Mouse (Mus musculus) CH12.LX (cell line): ENCODE results near the gene Cnksr3. TPM values are rescaled to one million over a fixed set of nuclear protein-coding genes. Genes with fewer than 3 reads are reported as not detected.

Source experiments
- DNase-seq: peaks from one replicate; pipeline ENCODE4 v3.0.0-alpha.2; 2013; ENCODE audit errors: extremely low read depth
- H3K27ac ChIP-seq: 2 replicates; pipeline ENCODE4 v1.5.1; 2012; ENCODE audit warnings: low read depth, mild to moderate bottlenecking, control low read depth, moderate library complexity; ENCODE audit not compliant: insufficient read depth
- H3K27me3 ChIP-seq: replicated peaks from 2 replicates; pipeline ENCODE3; 2012; ENCODE audit warnings: inconsistent platforms
- H3K36me3 ChIP-seq, 2 experiments: replicated peaks in 1 of 2; 2 replicates each; pipeline versions ENCODE3 to v1.6.1; 2012; ENCODE audit warnings: inconsistent platforms in 1 of 2, low read length in 1 of 2, mild to moderate bottlenecking in 1 of 2, mixed read lengths in 1 of 2, moderate library complexity in 1 of 2; ENCODE audit not compliant: control insufficient read depth in 1 of 2, insufficient read depth in 1 of 2
- H3K4me1 ChIP-seq, 2 experiments: 2 replicates each; pipeline ENCODE4 v1.6.1; 2012; ENCODE audit warnings: inconsistent platforms in 1 of 2, moderate library complexity in 1 of 2; ENCODE audit not compliant: insufficient read depth in 2 of 2, control insufficient read depth in 1 of 2
- H3K4me2 ChIP-seq: 2 replicates; pipeline ENCODE4 v1.6.1; 2012; ENCODE audit warnings: low read depth, mild to moderate bottlenecking, control low read depth; ENCODE audit not compliant: poor library complexity, insufficient read depth, severe bottlenecking
- H3K4me3 ChIP-seq, 3 experiments: fragments of 150-350 bp in 1 of 3; sonication (generic) in 1 of 3; replicated peaks in 1 of 3; 2 replicates each; pipeline versions ENCODE3 to v1.5.1; 2011 to 2012; ENCODE audit warnings: low read depth in 2 of 3, low read length in 2 of 3, mild to moderate bottlenecking in 2 of 3, moderate library complexity in 2 of 3, control low read depth in 1 of 3, improper control_type of control experiment in 1 of 3, inconsistent platforms in 1 of 3, mixed read lengths in 1 of 3; ENCODE audit not compliant: poor library complexity in 1 of 3
- H3K79me2 ChIP-seq: replicated peaks from 2 replicates; pipeline ENCODE4 v1.6.1; 2012; ENCODE audit warnings: mild to moderate bottlenecking, moderate library complexity; ENCODE audit not compliant: control insufficient read depth, poor library complexity, insufficient read depth, severe bottlenecking; ENCODE audit errors: extremely low read depth
- H3K9ac ChIP-seq: 2 replicates; pipeline ENCODE4 v1.6.1; 2012; ENCODE audit warnings: low read depth, mild to moderate bottlenecking, control low read depth, moderate library complexity; ENCODE audit not compliant: insufficient read depth
- H3K9me3 ChIP-seq: replicated peaks from 2 replicates; pipeline ENCODE3; 2012; ENCODE audit warnings: low read length, inconsistent platforms, mixed read lengths
- BHLHE40 ChIP-seq: IDR thresholded peaks from 2 replicates; pipeline ENCODE4 v1.6.1; 2011; ENCODE audit warnings: mild to moderate bottlenecking, low read depth, low read length, improper control_type of control experiment
- CHD1 ChIP-seq: IDR thresholded peaks from 2 replicates; pipeline ENCODE4 v1.6.1; 2012; ENCODE audit warnings: low read depth, low read length, improper control_type of control experiment, inconsistent platforms
- CHD2 ChIP-seq: IDR thresholded peaks from 2 replicates; pipeline ENCODE4 v1.6.1; 2011; ENCODE audit warnings: low read length, improper control_type of control experiment
- CTCF ChIP-seq, 2 experiments: IDR thresholded peaks in 1 of 2; conservative IDR thresholded peaks in 1 of 2; 2 replicates each; pipeline ENCODE4 v1.5.1; 2011 to 2012; ENCODE audit warnings: low read depth in 2 of 2, low read length in 2 of 2, improper control_type of control experiment in 1 of 2, inconsistent platforms in 1 of 2, mild to moderate bottlenecking in 1 of 2, moderate library complexity in 1 of 2
- E2F4 ChIP-seq: IDR thresholded peaks from 2 replicates; pipeline ENCODE4 v1.6.1; 2011; ENCODE audit warnings: low read depth, low read length, improper control_type of control experiment; ENCODE audit not compliant: insufficient replicate concordance
- ETS1 ChIP-seq: conservative IDR thresholded peaks from 2 replicates; pipeline ENCODE4 v1.6.1; 2012; ENCODE audit warnings: low read depth, mild to moderate bottlenecking, inconsistent platforms, low read length, improper control_type of control experiment, moderate library complexity
- HCFC1 ChIP-seq: IDR thresholded peaks from 2 replicates; pipeline ENCODE4 v1.6.1; 2012; ENCODE audit warnings: low read depth, mild to moderate bottlenecking, inconsistent platforms, low read length, improper control_type of control experiment
- JUND ChIP-seq: conservative IDR thresholded peaks from 2 replicates; pipeline ENCODE4 v1.6.1; 2011; ENCODE audit warnings: low read depth, low read length, improper control_type of control experiment
- KAT2A ChIP-seq: IDR thresholded peaks from 2 replicates; pipeline ENCODE4 v1.6.1; 2012; ENCODE audit warnings: low read length, improper control_type of control experiment, inconsistent platforms; ENCODE audit not compliant: insufficient replicate concordance
- MAFK ChIP-seq: IDR thresholded peaks from 2 replicates; pipeline ENCODE4 v1.6.1; 2011; ENCODE audit warnings: low read length, improper control_type of control experiment; ENCODE audit not compliant: insufficient replicate concordance
- MAX ChIP-seq: IDR thresholded peaks from 2 replicates; pipeline ENCODE4 v1.6.1; 2011; ENCODE audit warnings: low read length, improper control_type of control experiment
- MEF2A ChIP-seq: IDR thresholded peaks from 2 replicates; pipeline ENCODE4 v1.6.1; 2014; ENCODE audit warnings: low read depth, mild to moderate bottlenecking, inconsistent platforms, low read length, improper control_type of control experiment, borderline replicate concordance
- MXI1 ChIP-seq: IDR thresholded peaks from 2 replicates; pipeline ENCODE4 v1.6.1; 2011; ENCODE audit warnings: mild to moderate bottlenecking, low read depth, low read length, improper control_type of control experiment
- PAX5 ChIP-seq: IDR thresholded peaks from 2 replicates; pipeline ENCODE4 v1.6.1; 2012; ENCODE audit warnings: low read length, inconsistent platforms, mixed read lengths
- POLR2AphosphoS2 ChIP-seq: IDR thresholded peaks from 2 replicates; pipeline ENCODE4 v1.6.1; 2011; ENCODE audit warnings: low read depth, low read length, improper control_type of control experiment
- RCOR1 ChIP-seq: conservative IDR thresholded peaks from 2 replicates; pipeline ENCODE4 v1.6.1; 2012; ENCODE audit warnings: low read depth, mild to moderate bottlenecking, inconsistent platforms, low read length, improper control_type of control experiment
- SMC3 ChIP-seq: IDR thresholded peaks from 2 replicates; pipeline ENCODE4 v1.6.1; 2011; ENCODE audit warnings: low read depth, low read length, improper control_type of control experiment
- USF1 ChIP-seq: IDR thresholded peaks from 2 replicates; pipeline ENCODE4 v1.6.1; 2014; ENCODE audit warnings: low read depth, mild to moderate bottlenecking, inconsistent platforms, low read length, improper control_type of control experiment
- USF2 ChIP-seq: conservative IDR thresholded peaks from 2 replicates; pipeline ENCODE4 v1.6.1; 2011; ENCODE audit warnings: low read depth, low read length, improper control_type of control experiment
- ZMIZ1 ChIP-seq: IDR thresholded peaks from 2 replicates; pipeline ENCODE4 v1.6.1; 2012; ENCODE audit warnings: low read depth, mild to moderate bottlenecking, inconsistent platforms, low read length, improper control_type of control experiment
- dilution Hi-C: fragments of 300-500 bp; cut with MboI; formaldehyde crosslinking; loops from 2 replicates; pipeline ENCODE4 v1.14.3; 2020; ENCODE audit warnings: low sequenced_read_pairs; ENCODE audit not compliant: extremely low pct_unique_long_range_greater_than_20kb, extremely low pct_ligation_motif_present
- in situ Hi-C: fragments of 300-500 bp; cut with MboI; formaldehyde crosslinking; loops from 3 replicates; pipeline ENCODE4 v1.14.3; 2019; ENCODE audit warnings: low sequenced_read_pairs, low pct_ligation_motif_present, low pct_unique_long_range_greater_than_20kb, mixed read lengths
- polyA plus RNA-seq: library from polyadenylated mRNA; unstranded; fragments of >175 nt; gene quantifications from 2 replicates; pipeline ENCODE4 v1.2.1, GENCODE M21; 2012; ENCODE audit warnings: low read depth; ENCODE audit not compliant: insufficient read length
- total RNA-seq, 2 experiments: library from RNA; depleted of rRNA; stranded (reverse); fragments of 300-350 nt in 1 of 2; fragments of >200 nt in 1 of 2; gene quantifications; 2 replicates each; pipeline ENCODE4 v1.2.3; 2012 to 2014

Gene Cnksr3
- total and polyA plus RNA-seq, 3 experiments = 0.72 to 3.9 (median 2.9) TPM

GRCm38 (mm10) chr10:7209691-7210455 is 2.2 kb downstream of the Cnksr3 start:
- Histone ChIP-seq H3K27ac (no peak overlapping the region), H3K79me2 (no peaks in the 10 kb centered on the region), H3K4me3 (no peak overlapping the region), H3K9ac (no peak overlapping the region), H3K4me2 (no peak overlapping the region), H3K4me1 (peaks cover 14 to 59% of the 10 kb centered on the region in 2 experiments), H3K27me3 (no peaks in the 10 kb centered on the region)
- TF ChIP-seq PAX5 (no peak), POLR2AphosphoS2 (no peak), USF2 (no peak), E2F4 (no peak), USF1 (no peak), KAT2A (no peak), MAX (no peak)
- TF ChIP-seq, all 38 proteins: peak for 0
- dilution Hi-C loops (no loop called here), in situ Hi-C loops (no loop called here)
- Histone ChIP-seq H3K36me3 (peaks cover 0 to 7% of the 10 kb centered on the region in 2 experiments), H3K9me3 (no peaks in the 10 kb centered on the region)
- no peak for DNase-seq

- no peak for DNase-seq
- Histone ChIP-seq H3K4me1 (peaks cover 17 to 59% of the 10 kb centered on the region in 2 experiments), H3K9me3 (no peaks in the 10 kb centered on the region), H3K27me3 (no peaks in the 10 kb centered on the region), H3K9ac (no peak overlapping the region), H3K4me3 (no peak overlapping the region), H3K27ac (no peak overlapping the region), H3K4me2 (no peak overlapping the region), H3K36me3 (peaks cover 0 to 7% of the 10 kb centered on the region in 2 experiments), H3K79me2 (no peaks in the 10 kb centered on the region)
- dilution Hi-C loops = no loop called here
- in situ Hi-C loops = no loop called here
- no peak for TF ChIP-seq RCOR1
- TF ChIP-seq CHD2 = no peak
- TF ChIP-seq ZMIZ1 = no peak
- no peak for TF ChIP-seq PAX5
- no peak for TF ChIP-seq MAFK
- TF ChIP-seq MEF2A = no peak
- TF ChIP-seq HCFC1 = no peak
- TF ChIP-seq BHLHE40 = no peak
- TF ChIP-seq MXI1 = no peak
- TF ChIP-seq POLR2AphosphoS2 = no peak
- TF ChIP-seq CHD1 = no peak
- no peak for TF ChIP-seq ETS1
- TF ChIP-seq SMC3 = no peak
- TF ChIP-seq CTCF (conservative IDR thresholded peaks at IDR 0.05 in 1 of 2, IDR thresholded peaks at IDR 0.05 in 1 of 2; ENCODE audit: low read depth in 2 of 2, low read length in 2 of 2) = no peak
- no peak for TF ChIP-seq JUND
These were observed 3.1 kb downstream of the Cnksr3 start for GRCm38 (mm10) chr10:7208859-7209441.
